Mouse (Mus musculus): ENCODE measurements around the gene Dut. TPM values are rescaled to one million over a fixed set of nuclear protein-coding genes. Genes with fewer than 3 reads are reported as not detected.
A peak's percentile ranks its signal among the peaks of the same experiment; 100 is the strongest.

The Dut gene
- polyA plus RNA-seq, 1 experiment from 2014 or later: 160 TPM

DNA sequence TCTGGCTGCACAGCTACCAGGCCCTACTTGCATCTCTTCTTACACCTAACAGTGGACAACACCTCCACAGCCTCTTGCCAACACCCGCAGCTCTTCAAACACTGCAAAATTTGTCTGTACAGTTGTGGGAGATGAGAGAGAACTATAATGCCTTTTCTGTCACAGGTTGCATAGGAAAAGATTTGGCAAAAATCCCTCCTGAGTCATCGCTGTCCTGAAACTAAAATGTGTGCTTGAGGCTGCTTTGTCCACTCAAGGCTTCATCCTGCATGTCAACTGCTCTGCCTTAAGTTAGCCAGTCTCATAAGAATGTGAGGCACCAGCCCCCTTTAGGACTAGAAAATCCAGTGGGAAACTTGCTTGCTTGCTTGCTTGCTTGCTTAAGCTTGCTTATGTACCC, 12.9 kb upstream of the Dut start:
- 92% methylated on average over 2 of the region's 2 CpGs for WGBS
- no peaks in the 10 kb centered on the region for H3K4me1 ChIP-seq
- no peaks in the 10 kb centered on the region for H3K27me3 ChIP-seq
- no peaks in the 10 kb centered on the region for H3K36me3 ChIP-seq
- no peak overlapping the region for H3K27ac ChIP-seq (replicated peaks)
- no peak overlapping the region for H3K4me2 ChIP-seq (replicated peaks)
- H3K9ac ChIP-seq (replicated peaks): no peak overlapping the region
- no peak overlapping the region for H3K4me3 ChIP-seq
- no peak for ATAC-seq (ENCODE audit: low FRiP score, low read depth)
- no peaks in the 10 kb centered on the region for H3K9me3 ChIP-seq

DNA sequence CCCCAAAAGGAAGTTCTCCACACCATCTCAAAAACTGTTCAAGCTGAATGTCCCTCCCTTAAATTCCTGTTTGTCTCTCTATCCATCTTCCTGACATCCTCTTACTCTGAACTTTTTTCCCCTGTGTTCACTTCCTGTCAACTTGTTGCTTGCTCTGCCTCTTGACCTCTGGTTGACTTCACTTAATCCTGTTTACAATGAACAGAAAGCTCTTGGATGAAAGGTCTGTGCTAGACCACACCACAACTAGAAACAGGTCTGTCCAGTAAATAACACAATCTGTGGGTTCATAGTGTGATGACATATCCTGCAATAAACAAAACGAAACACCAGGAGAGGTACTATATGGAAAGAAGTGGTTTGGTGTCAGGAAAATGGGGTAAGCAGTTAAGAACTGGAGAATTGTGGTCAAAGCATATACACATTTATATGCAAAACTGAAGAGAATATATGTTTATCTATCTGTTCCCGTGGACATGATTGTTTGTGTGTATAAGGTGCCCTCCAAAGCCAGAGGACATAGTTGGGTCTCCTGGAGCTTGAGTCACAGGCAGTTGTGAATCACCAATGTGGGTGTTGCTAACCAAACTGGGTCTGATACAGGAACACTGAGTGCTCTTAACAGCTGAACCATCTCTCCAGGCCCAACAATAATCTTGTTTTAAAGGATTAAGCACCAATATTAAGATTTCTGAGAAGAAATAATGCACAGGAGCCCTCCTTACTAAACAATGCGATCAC, 1.3 kb upstream of the Dut start:
- Histone ChIP-seq H3K4me2 (replicated peaks) (no peak overlapping the region), H3K36me3 (peaks cover 6% of the 10 kb centered on the region; the same call in 1 of the 2 replicates), H3K9ac (replicated peaks) (no peak overlapping the region), H3K4me3 (no peak overlapping the region), H3K27me3 (no peaks in the 10 kb centered on the region), H3K9me3 (no peaks in the 10 kb centered on the region), H3K4me1 (peaks cover 19% of the 10 kb centered on the region), H3K27ac (replicated peaks) (no peak overlapping the region)
- ATAC-seq (ENCODE audit: low FRiP score, low read depth): no peak
- WGBS: 95% methylated on average over 3 of the region's 3 CpGs

DNA sequence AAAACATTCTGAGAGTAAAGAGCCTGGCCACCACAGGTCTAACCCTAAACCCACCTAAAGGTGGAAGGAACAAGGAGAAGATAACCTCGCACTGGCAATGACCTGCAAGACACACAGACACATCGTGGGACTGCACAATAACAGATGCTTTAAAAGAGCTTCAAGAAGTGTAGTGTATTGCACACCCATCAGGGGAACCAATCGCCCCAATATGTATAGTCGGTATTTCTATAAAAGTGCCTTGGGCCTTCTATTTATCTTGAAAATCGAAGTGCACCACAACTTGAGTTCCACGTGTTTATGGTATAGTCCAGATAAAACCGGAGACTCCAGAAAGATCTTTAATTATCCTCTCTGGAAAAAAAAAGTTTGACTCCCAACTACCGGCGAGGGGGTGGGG, 321 bp upstream of the Dut start:
- Histone ChIP-seq H3K27me3 (no peaks in the 10 kb centered on the region), H3K36me3 (peaks cover 8% of the 10 kb centered on the region; the same call in 1 of the 2 replicates), H3K4me1 (peaks cover 19% of the 10 kb centered on the region), H3K4me2 (replicated peaks) (peak overlapping the region; percentile 76), H3K9ac (replicated peaks) (peak overlapping the region; percentile 86), H3K4me3 (peak overlapping the region; percentile 76), H3K27ac (replicated peaks) (peak overlapping the region; percentile 86), H3K9me3 (no peaks in the 10 kb centered on the region)
- 20% methylated on average over 9 of the region's 9 CpGs for WGBS
- 0 out of 2 replicates have a peak, but pooled peaks have one; percentile 2 for ATAC-seq (ENCODE audit: low FRiP score, low read depth)

DNA sequence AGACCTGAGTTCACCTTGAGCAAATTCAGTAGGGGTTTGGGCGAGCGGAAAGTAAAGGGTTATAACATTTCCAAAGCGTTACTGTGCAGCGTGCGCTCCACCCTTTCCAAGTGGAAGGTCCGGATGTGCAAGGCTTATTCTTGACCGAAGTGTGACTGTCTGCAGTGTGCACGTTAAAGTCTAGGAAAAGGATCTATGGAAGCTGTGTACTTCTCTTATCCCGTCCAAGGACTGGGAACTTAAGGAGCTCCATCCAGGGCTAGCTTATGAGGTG, 909 bp downstream of the Dut start:
- H3K9me3 ChIP-seq: no peaks in the 10 kb centered on the region
- peaks cover 19% of the 10 kb centered on the region for H3K4me1 ChIP-seq
- ATAC-seq (ENCODE audit: low FRiP score, low read depth): peak; percentile 5; the same call in 1 of the 2 replicates
- no peaks in the 10 kb centered on the region for H3K27me3 ChIP-seq
- H3K4me2 ChIP-seq (replicated peaks): peak overlapping the region; percentile 76
- 0% methylated on average over 9 of the region's 9 CpGs for WGBS
- peak overlapping the region; percentile 86 for H3K27ac ChIP-seq (replicated peaks)
- peaks cover 20% of the 10 kb centered on the region; the same call in 1 of the 2 replicates for H3K36me3 ChIP-seq
- H3K4me3 ChIP-seq: peak overlapping the region; percentile 76
- H3K9ac ChIP-seq (replicated peaks): peak overlapping the region; percentile 86

DNA sequence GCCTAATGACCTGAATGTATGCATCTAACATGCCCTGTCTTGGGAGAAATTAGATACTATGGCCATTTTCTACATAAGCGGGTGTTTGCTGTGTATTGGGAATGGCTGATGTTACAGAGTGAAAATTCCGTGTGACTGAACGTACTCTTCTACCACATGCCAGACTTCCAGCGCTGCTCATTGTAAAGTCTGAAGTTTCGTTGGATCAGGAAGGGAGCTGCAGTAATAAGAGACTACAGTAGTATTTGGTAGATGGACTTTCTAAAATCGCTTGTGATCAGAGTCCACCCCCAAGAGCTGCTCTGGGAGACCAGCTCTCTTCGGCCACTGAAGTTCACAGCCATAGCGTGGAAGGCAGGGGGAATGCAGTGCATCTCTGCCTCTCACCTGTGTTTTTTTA, 1.3 kb downstream of the Dut start:
- ATAC-seq (ENCODE audit: low FRiP score, low read depth): no peak

DNA sequence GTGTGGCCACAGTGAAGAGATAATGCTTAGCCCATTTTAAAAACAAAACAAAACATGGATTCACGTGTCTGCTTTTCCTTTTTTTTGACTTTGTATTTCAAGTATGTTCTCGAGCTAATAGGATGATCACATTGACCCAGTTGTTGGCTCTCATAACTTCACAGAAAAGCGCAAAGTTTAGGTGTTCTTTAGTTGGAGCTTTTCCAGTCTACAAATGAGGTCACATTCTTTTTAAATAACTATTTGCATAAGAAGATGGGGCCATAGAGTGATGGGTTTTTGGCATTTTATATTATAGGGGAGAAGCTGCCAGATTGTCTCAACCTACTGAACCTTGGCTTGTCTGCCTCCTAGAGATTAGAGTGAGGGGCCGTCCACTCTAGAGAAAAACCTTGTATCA, 2.3 kb downstream of the Dut start:
- no peaks in the 10 kb centered on the region for H3K27me3 ChIP-seq
- H3K4me2 ChIP-seq (replicated peaks): peak overlapping the region; percentile 76
- no peaks in the 10 kb centered on the region for H3K9me3 ChIP-seq
- peaks cover 19% of the 10 kb centered on the region for H3K4me1 ChIP-seq
- H3K9ac ChIP-seq (replicated peaks): no peak overlapping the region
- WGBS: 81% methylated on average over 4 of the region's 4 CpGs
- no peak for ATAC-seq (ENCODE audit: low FRiP score, low read depth)
- peak overlapping the region; percentile 76; the same call in 1 of the 2 replicates for H3K4me3 ChIP-seq
- H3K36me3 ChIP-seq: peaks cover 35% of the 10 kb centered on the region
- no peak overlapping the region for H3K27ac ChIP-seq (replicated peaks)

More for the DNA sequence above, 1.3 kb downstream of the Dut start:
- Histone ChIP-seq H3K4me3 (peak overlapping the region; percentile 76), H3K27me3 (no peaks in the 10 kb centered on the region), H3K9me3 (no peaks in the 10 kb centered on the region), H3K36me3 (peaks cover 24% of the 10 kb centered on the region), H3K27ac (replicated peaks) (peak overlapping the region; percentile 86; the same call in 1 of the 2 replicates), H3K4me2 (replicated peaks) (peak overlapping the region; percentile 76), H3K4me1 (peaks cover 19% of the 10 kb centered on the region), H3K9ac (replicated peaks) (peak overlapping the region; percentile 86)
- WGBS: 2% methylated on average over 8 of the region's 8 CpGs

DNA sequence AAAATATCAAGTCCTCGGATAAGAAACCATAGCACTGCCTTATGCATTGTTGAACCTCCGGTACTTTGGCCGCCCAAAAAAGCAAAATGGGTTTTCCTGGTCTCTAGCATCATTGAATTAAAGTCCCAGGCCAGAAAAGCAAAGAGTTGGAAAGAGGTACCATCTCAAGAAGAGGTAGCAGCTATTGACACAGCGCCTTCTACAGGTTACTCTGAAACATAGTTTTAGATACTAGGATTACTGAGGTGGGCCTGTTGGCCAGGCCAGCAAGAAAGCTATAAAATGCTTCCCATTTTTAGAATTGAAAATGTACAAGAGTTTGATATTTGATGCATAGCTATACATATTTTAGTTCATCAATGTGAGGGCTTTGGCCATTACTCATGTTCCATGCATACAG, 2.9 kb downstream of the Dut start:
- H3K36me3 ChIP-seq: peaks cover 40% of the 10 kb centered on the region
- H3K4me2 ChIP-seq (replicated peaks): no peak overlapping the region
- no peak for ATAC-seq (ENCODE audit: low FRiP score, low read depth)
- WGBS: 92% methylated on average over 4 of the region's 4 CpGs
- peaks cover 19% of the 10 kb centered on the region for H3K4me1 ChIP-seq
- no peaks in the 10 kb centered on the region for H3K9me3 ChIP-seq
- H3K4me3 ChIP-seq: no peak overlapping the region
- H3K9ac ChIP-seq (replicated peaks): no peak overlapping the region
- no peak overlapping the region for H3K27ac ChIP-seq (replicated peaks)
- no peaks in the 10 kb centered on the region for H3K27me3 ChIP-seq

DNA sequence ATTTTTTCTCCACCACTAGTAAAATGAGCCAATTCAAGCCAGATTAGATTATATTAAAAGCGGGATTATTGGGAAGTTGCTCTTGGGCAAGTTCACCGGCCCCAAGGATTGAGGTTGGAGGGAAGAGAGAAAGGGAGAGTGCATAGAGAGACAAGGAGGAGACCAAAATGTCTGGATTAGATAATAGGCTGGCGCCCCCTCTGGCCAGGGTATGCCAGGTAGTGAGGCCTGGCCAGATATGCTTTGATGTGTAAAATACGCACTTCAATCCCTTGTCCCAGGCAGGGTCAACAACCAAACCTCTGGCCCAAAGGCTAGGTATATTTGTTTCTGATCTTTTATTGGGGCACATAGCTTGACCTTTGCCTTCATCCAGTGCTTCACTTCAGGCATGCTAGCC, 4.8 kb downstream of the Dut start:
- ATAC-seq (ENCODE audit: low FRiP score, low read depth): no peak
- Histone ChIP-seq H3K4me2 (replicated peaks) (no peak overlapping the region), H3K27me3 (no peaks in the 10 kb centered on the region), H3K4me1 (peaks cover 14% of the 10 kb centered on the region), H3K36me3 (peaks cover 55% of the 10 kb centered on the region), H3K9ac (replicated peaks) (no peak overlapping the region), H3K27ac (replicated peaks) (no peak overlapping the region), H3K9me3 (no peaks in the 10 kb centered on the region), H3K4me3 (no peak overlapping the region)
- 86% methylated on average over 4 of the region's 4 CpGs for WGBS

DNA sequence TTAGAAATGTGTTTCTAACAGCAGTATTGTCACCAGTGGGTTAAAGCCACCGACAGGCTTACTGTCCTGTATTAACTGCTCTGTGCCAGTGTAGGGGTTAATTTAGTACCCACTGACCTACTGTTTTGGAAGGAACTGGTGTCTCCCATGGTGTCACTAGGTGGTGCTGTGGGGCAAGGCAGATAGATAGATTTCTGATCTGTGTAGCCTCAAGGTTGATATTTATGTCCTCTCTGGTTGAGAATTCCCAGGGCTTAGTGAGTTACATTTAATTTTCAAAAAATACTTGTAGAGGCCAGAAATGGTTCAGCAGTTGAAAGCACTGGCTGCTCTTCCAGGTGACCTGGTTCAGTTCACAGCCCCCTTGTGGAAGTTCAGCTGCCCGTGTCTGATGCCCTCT, 5.3 kb downstream of the Dut start:
- Histone ChIP-seq H3K4me2 (replicated peaks) (no peak overlapping the region), H3K27ac (replicated peaks) (no peak overlapping the region), H3K9ac (replicated peaks) (no peak overlapping the region), H3K27me3 (no peaks in the 10 kb centered on the region), H3K4me3 (no peak overlapping the region), H3K9me3 (no peaks in the 10 kb centered on the region), H3K36me3 (peaks cover 59% of the 10 kb centered on the region), H3K4me1 (peaks cover 14% of the 10 kb centered on the region)
- ATAC-seq (ENCODE audit: low FRiP score, low read depth): no peak
- 74% methylated on average over 2 of the region's 2 CpGs for WGBS

DNA sequence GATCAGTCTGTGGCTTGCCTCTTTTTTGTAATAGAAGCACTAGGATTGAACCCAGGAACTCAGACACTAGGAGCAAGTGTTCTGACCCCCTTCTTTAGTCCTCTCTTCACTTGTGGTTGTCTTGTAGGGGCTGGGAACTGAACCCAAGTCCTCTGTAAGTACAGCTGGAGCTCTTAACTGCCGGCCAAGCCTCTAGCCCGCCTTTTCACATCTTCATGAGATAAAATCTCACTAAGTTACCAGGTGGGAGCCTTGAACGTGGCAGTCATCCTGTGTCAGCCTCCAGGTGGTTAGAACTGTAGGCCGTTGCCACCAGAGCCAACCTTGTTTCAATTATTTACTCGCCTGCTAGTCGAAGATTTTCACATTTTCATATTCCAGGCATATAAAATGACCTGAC, 6.7 kb downstream of the Dut start:
- 96% methylated on average over 6 of the region's 6 CpGs for WGBS

DNA sequence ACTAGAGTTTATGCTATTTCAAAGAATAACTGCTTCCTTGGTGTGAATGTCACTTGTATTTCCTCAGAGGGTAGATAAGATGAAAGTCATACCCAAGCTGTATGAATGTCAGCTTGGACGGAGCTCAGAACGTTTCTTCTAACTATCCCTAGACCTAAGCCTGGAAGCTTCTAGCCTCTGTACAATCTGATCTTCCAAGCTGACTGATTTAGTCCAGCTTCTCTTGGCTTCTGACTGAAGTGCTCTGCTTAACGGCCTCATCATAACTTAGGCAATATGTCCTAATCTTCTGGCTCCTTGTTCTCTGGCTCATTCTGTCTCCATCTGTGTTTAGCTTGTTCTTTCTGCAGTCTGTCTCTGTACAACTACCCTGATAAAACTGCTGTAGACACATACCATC, 7.6 kb downstream of the Dut start:
- ATAC-seq (ENCODE audit: low FRiP score, low read depth): no peak
- H3K9me3 ChIP-seq: no peaks in the 10 kb centered on the region
- no peak overlapping the region for H3K4me3 ChIP-seq
- H3K4me2 ChIP-seq (replicated peaks): no peak overlapping the region
- H3K9ac ChIP-seq (replicated peaks): no peak overlapping the region
- no peaks in the 10 kb centered on the region for H3K27me3 ChIP-seq
- H3K36me3 ChIP-seq: peaks cover 69% of the 10 kb centered on the region
- no peaks in the 10 kb centered on the region for H3K4me1 ChIP-seq
- 91% methylated on average over 3 of the region's 3 CpGs for WGBS
- no peak overlapping the region for H3K27ac ChIP-seq (replicated peaks)

More for the DNA sequence above, 6.7 kb downstream of the Dut start:
- no peak overlapping the region for H3K4me2 ChIP-seq (replicated peaks)
- H3K4me1 ChIP-seq: peaks cover 6% of the 10 kb centered on the region
- H3K27ac ChIP-seq (replicated peaks): no peak overlapping the region
- H3K36me3 ChIP-seq: peaks cover 69% of the 10 kb centered on the region
- no peaks in the 10 kb centered on the region for H3K9me3 ChIP-seq
- no peaks in the 10 kb centered on the region for H3K27me3 ChIP-seq
- no peak for ATAC-seq (ENCODE audit: low FRiP score, low read depth)
- H3K4me3 ChIP-seq: no peak overlapping the region
- H3K9ac ChIP-seq (replicated peaks): no peak overlapping the region

DNA sequence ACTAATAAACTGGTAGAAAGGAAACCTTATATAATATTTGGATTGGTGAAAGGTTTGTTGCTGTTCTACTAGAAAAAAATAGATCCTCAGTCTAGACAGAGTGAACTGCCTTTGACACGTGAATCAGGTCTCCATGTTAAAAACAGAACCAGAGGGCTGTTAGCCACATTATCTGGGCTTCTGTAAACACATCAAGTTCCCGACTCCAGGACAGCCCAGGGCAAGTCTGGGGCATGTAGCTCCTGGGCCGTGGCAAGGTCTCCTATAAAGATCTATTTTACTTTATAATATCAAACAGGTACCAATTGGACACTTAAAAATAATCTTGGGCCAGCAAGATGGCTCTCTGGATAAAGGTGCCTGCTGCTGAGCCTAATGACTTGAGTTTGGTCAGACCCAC, 8.9 kb downstream of the Dut start:
- Histone ChIP-seq H3K27ac (replicated peaks) (no peak overlapping the region), H3K9me3 (no peaks in the 10 kb centered on the region), H3K27me3 (no peaks in the 10 kb centered on the region), H3K9ac (replicated peaks) (no peak overlapping the region), H3K36me3 (peaks cover 63% of the 10 kb centered on the region), H3K4me1 (no peaks in the 10 kb centered on the region), H3K4me2 (replicated peaks) (no peak overlapping the region), H3K4me3 (no peak overlapping the region)
- no peak for ATAC-seq (ENCODE audit: low FRiP score, low read depth)
- 90% methylated on average over 3 of the region's 3 CpGs for WGBS
